Mouse (Mus musculus) liver, adult 2 months (tissue): ENCODE measurements at regions not wholly inside any gene's neighbourhood (a gene's known extent, or its start where the extent isn't known, plus 50 kb on each side); places are given as distances from the start of the nearest gene placed in this dataset.

Experiments used
- DNase-seq: peaks from one replicate; pipeline ENCODE4 v3.0.0-alpha.2; 2011; ENCODE audit warnings: low read depth, low spot score; ENCODE audit errors: extremely low read depth
- H3K27ac ChIP-seq: fragments of 200-500 bp; replicated peaks from 2 replicates; pipeline ENCODE4 v1.5.1; 2012; ENCODE audit warnings: low read depth, mild to moderate bottlenecking, control low read depth, inconsistent platforms, low read length; ENCODE audit not compliant: insufficient read depth
- H3K27me3 ChIP-seq: fragments of 200-500 bp; 2 replicates; pipeline ENCODE4 v1.6.1; 2012; ENCODE audit warnings: mild to moderate bottlenecking, moderate library complexity, low read length, inconsistent platforms; ENCODE audit not compliant: control insufficient read depth, insufficient read depth
- H3K36me3 ChIP-seq: fragments of 200-500 bp; 2 replicates; pipeline ENCODE4 v1.6.1; 2012; ENCODE audit warnings: low read length, inconsistent platforms; ENCODE audit not compliant: control insufficient read depth, insufficient read depth
- H3K4me1 ChIP-seq: fragments of 200-500 bp; 2 replicates; pipeline ENCODE4 v1.6.1; 2011; ENCODE audit warnings: low read length; ENCODE audit not compliant: control insufficient read depth, insufficient read depth
- H3K4me3 ChIP-seq: fragments of 200-500 bp; 2 replicates; pipeline ENCODE4 v1.5.1; 2011; ENCODE audit warnings: low read depth, mild to moderate bottlenecking, control low read depth, low read length, moderate library complexity; ENCODE audit not compliant: insufficient read depth
- H3K79me2 ChIP-seq: fragments of 200-500 bp; 2 replicates; pipeline ENCODE4 v1.6.1; 2012; ENCODE audit warnings: inconsistent platforms, mild to moderate bottlenecking, low read length, moderate library complexity; ENCODE audit not compliant: control insufficient read depth, insufficient read depth
- H3K9ac ChIP-seq: fragments of 200-500 bp; 2 replicates; pipeline ENCODE4 v1.6.1; 2012; ENCODE audit warnings: low read depth, mild to moderate bottlenecking, control low read depth, inconsistent platforms, low read length
- CTCF ChIP-seq: fragments of 200-500 bp; IDR thresholded peaks from 2 replicates; pipeline ENCODE4 v1.5.1; 2011; ENCODE audit warnings: low read depth, low read length, control low read depth
- POLR2A ChIP-seq: fragments of 200-500 bp; IDR thresholded peaks from 2 replicates; pipeline ENCODE4 v1.6.1; 2011; ENCODE audit warnings: low read length, control low read depth; ENCODE audit not compliant: insufficient read depth; ENCODE audit errors: extremely low read depth
- WGBS: fragments of 180-500 bp; shearing (Covaris S2); methylation state at CpG from one replicate; pipeline ENCODE4 v1.1.7; 2018; 5-methylcytosine and 5-hydroxymethylcytosine counted together

DNA sequence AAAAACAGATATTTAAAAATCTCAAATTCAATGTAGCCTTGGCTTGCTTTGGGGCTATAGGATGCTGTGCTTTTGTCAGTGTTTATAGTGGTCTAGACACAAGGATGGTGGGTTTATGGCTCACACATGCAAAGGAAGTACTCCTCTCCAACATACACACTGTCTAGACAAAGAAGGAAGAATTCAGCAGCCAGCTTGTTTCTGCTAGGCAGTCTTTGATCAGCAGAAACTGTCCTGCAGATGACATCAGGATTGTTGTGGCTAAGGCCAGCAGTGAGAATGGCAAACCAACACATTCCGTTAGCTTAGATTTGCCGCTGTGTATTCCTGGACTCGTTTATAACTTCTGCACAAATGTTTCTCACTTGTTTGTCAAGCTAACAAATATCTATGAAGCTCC, 325.9 kb upstream of the Actbl2 start:
- Histone ChIP-seq H3K27ac (no peak overlapping the region), H3K79me2 (no peaks in the 10 kb centered on the region), H3K27me3 (no peaks in the 10 kb centered on the region), H3K36me3 (no peaks in the 10 kb centered on the region), H3K9ac (no peak overlapping the region), H3K4me1 (no peaks in the 10 kb centered on the region), H3K4me3 (no peak overlapping the region)
- WGBS = 81% methylated on average over 3 of the region's 3 CpGs
- TF ChIP-seq POLR2A = no peak
- no peak for TF ChIP-seq CTCF
- no peak for DNase-seq

DNA sequence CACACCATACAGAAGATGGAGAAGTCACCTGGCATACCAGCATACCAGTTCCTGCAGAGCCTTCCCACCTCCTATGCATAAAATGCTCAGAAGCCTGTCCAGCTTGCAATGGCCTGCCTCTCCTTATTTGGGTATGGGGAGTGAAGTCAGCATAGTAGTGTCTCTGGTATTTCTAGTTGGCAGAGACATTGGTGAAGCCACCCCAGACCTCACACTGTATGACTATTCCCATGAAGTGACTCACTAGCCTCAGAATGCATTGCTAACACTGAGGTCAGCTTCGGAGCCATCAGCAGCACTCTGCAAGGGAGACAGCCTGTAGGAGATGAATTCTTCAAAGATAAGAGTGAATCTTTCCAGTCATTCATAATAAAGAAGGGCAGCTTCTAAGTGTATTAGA, 325.2 kb upstream of the Actbl2 start:
- Histone ChIP-seq H3K27ac (no peak overlapping the region), H3K9ac (no peak overlapping the region), H3K79me2 (no peaks in the 10 kb centered on the region), H3K36me3 (no peaks in the 10 kb centered on the region), H3K27me3 (no peaks in the 10 kb centered on the region), H3K4me3 (no peak overlapping the region), H3K4me1 (no peaks in the 10 kb centered on the region)
- no peak for DNase-seq
- TF ChIP-seq POLR2A (no peak), CTCF (no peak)
- 85% methylated on average over 1 of the region's 1 CpGs for WGBS

DNA sequence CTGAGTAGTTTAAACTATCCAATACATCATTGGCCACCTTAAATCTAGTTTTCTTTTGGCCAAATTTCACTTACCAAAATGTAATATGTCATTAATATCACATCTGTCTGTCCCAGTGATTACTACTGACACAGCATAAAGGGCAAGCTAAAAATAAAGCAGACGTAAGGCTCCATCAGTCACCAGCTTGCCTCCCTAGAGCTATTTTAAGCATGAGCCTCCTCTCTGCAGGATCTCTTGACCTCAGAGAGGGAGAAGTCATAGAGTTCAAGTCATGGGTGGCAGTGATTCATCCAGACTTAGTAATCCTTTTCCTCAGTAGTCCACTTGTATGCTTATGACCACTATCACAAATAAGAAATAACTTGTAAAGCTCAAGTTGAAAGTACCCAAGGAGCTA, 313.2 kb upstream of the Actbl2 start:
- H3K27me3 ChIP-seq = no peaks in the 10 kb centered on the region
- no peak overlapping the region for H3K4me3 ChIP-seq
- no peak for DNase-seq
- H3K9ac ChIP-seq = no peak overlapping the region
- H3K79me2 ChIP-seq = no peaks in the 10 kb centered on the region
- H3K27ac ChIP-seq = no peak overlapping the region
- TF ChIP-seq POLR2A (no peak), CTCF (no peak)
- no peaks in the 10 kb centered on the region for H3K4me1 ChIP-seq
- H3K36me3 ChIP-seq = no peaks in the 10 kb centered on the region
- WGBS = 71% methylated on average over 1 of the region's 1 CpGs

DNA sequence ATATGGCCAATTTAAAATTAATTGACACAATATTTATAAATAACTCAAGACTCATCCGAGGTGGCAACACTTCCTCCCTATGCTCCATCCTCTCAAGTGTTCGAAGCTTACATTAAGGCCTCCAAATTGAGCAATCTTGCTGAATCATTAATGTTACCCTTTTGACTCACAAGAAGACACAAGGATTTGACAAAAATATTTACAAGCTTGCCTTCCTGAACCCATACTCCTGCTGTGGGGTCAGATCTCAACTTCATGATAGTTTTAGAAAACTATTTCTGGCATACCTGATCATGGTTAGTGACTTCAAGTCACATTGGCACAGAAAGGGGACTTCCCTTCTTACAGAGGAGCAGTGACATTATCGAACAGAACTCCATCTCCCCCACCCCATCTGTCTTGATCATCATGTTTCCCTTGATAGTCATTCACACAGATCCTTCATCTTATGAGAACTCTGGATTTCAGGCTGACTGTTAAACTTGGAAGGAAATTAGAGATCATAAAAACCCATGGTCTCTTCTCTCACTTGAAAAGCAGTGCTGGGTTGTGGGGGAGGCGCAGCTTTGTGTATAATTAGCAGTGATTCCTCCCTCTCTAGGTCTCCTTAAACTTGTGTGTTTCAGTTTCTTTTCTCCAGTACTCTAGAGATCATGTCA, 311.7 kb upstream of the Actbl2 start:
- WGBS = 79% methylated on average over 4 of the region's 4 CpGs
- H3K4me1 ChIP-seq = no peaks in the 10 kb centered on the region
- no peak overlapping the region for H3K27ac ChIP-seq
- no peak overlapping the region for H3K9ac ChIP-seq
- H3K79me2 ChIP-seq = no peaks in the 10 kb centered on the region
- H3K36me3 ChIP-seq = no peaks in the 10 kb centered on the region
- H3K4me3 ChIP-seq = no peak overlapping the region
- no peaks in the 10 kb centered on the region for H3K27me3 ChIP-seq
- no peak for DNase-seq
- no peak for TF ChIP-seq CTCF
- TF ChIP-seq POLR2A = no peak

DNA sequence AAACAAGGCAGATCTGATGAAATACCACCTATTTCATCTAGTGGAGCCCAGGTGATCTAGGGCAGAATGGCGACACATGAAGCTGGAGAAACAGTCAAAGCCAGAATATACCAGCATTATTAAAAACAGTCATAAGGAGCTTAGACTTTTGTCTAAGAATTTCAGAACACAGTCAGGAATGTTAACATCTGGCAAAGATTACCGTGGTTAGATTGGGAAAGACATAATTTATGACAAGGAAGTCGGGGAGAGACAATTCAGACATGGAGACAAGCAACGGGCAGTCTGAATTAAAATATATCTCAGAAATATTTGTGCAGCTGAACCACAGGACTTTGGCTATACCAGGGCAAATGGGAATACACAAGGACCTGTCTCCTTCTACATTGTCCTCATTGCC, 310.8 kb upstream of the Actbl2 start:
- Histone ChIP-seq H3K79me2 (no peaks in the 10 kb centered on the region), H3K36me3 (no peaks in the 10 kb centered on the region), H3K4me3 (no peak overlapping the region), H3K27me3 (no peaks in the 10 kb centered on the region), H3K9ac (no peak overlapping the region), H3K27ac (no peak overlapping the region), H3K4me1 (no peaks in the 10 kb centered on the region)
- TF ChIP-seq POLR2A = no peak
- TF ChIP-seq CTCF = no peak
- no peak for DNase-seq
- 84% methylated on average over 4 of the region's 4 CpGs for WGBS

DNA sequence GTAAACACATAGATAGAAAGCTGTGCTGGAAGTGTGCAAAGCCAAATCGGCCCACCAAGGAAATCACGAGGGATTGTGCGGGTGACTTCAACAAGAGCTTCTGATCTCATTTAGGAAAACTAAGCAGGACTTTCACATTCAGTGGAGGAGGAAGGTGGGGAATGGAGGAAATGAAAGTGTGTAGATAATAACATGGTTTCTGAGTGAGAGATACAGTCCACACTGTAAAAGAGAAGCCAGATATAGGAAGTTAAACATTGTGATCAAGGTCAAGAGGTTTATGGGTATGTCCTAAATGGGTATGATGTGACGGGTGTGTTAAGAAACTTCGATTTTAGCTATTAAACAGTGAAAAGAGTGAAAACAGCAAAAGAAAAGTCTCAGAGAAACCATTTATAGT, 310.1 kb upstream of the Actbl2 start:
- Histone ChIP-seq H3K79me2 (no peaks in the 10 kb centered on the region), H3K27ac (no peak overlapping the region), H3K9ac (no peak overlapping the region), H3K4me1 (no peaks in the 10 kb centered on the region), H3K4me3 (no peak overlapping the region), H3K27me3 (no peaks in the 10 kb centered on the region), H3K36me3 (no peaks in the 10 kb centered on the region)
- 79% methylated on average over 5 of the region's 5 CpGs for WGBS
- peak; percentile 24 for DNase-seq
- TF ChIP-seq CTCF = no peak
- no peak for TF ChIP-seq POLR2A
